In the genomic region with DNA sequence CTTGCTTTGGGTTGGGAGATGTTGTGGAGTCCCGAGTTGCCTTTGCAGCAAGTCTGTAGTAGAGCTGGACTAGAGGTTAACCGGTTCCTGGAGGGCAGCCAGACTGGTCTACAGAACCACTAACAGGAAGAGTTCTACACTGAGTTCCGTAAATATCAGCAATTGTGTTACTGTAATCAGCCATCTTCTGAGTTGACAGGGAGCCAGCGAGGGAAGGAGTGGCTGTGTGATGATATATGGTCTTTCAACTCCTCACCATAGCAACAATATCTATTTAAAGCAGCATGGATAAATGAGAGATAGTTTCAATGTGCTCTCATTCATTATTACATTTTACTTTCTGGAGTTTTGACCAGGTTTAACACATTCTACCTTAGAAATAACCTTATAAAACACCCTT, we compare ENCODE assay signal across 25 mouse cellular contexts.
DNase-seq lines count a peak whose midpoint lies in the region; ATAC-seq and TF ChIP-seq lines count a peak whose summit lies in the region.
"Had no signal": no experiment of that assay in that cellular context is flagged by ENCODE, and none has a peak within 500 bp of the region (broad histone marks: within the 10 kb centered on the region; RNA-seq: fewer than 3 reads in every experiment).

No protein-coding gene starts in this region.

- 64% methylated on average over 4 of the region's 4 CpGs for WGBS in lung, embryonic 14.5 days
- WGBS in hindbrain, embryonic 16.5 days: 75% methylated on average over 4 of the region's 4 CpGs

- H3K4me3 ChIP-seq in lung, embryonic 14.5 days (ENCODE audit: low read depth, low read length): no peak overlapping the region
- H3K4me3 ChIP-seq in hindbrain, embryonic 16.5 days (ENCODE audit: low read length): no peak overlapping the region
- H3K4me3 ChIP-seq: forebrain, embryonic 12.5 days; heart, embryonic 13.5 days; hindbrain, embryonic 15.5 days; limb, embryonic 13.5 days; midbrain, embryonic 15.5 days; myocyte had no signal

- H3K4me1 ChIP-seq in lung, embryonic 14.5 days (ENCODE audit: insufficient read depth): no peaks in the 10 kb centered on the region
- no peaks in the 10 kb centered on the region for H3K4me1 ChIP-seq in hindbrain, embryonic 16.5 days (ENCODE audit: control insufficient read depth, insufficient read depth, low read depth, low read length)
- H3K4me1 ChIP-seq: forebrain, embryonic 12.5 days; heart, embryonic 13.5 days; hindbrain, embryonic 15.5 days; limb, embryonic 13.5 days; midbrain, embryonic 15.5 days had no signal

- H3K27me3 ChIP-seq in lung, embryonic 14.5 days (ENCODE audit: insufficient read depth, low read length): no peaks in the 10 kb centered on the region
- no peaks in the 10 kb centered on the region for H3K27me3 ChIP-seq in hindbrain, embryonic 16.5 days (replicated peaks; ENCODE audit: control insufficient read depth, insufficient read depth, low read length)
- H3K27me3 ChIP-seq: forebrain, embryonic 12.5 days; heart, embryonic 13.5 days; hindbrain, embryonic 15.5 days; limb, embryonic 13.5 days; midbrain, embryonic 15.5 days had no signal

- no peaks in the 10 kb centered on the region for H3K36me3 ChIP-seq in lung, embryonic 14.5 days (ENCODE audit: insufficient read depth)
- no peaks in the 10 kb centered on the region for H3K36me3 ChIP-seq in hindbrain, embryonic 16.5 days (ENCODE audit: control insufficient read depth, insufficient read depth, low read length)
- H3K36me3 ChIP-seq: forebrain, embryonic 12.5 days; heart, embryonic 13.5 days; hindbrain, embryonic 15.5 days; limb, embryonic 13.5 days; midbrain, embryonic 15.5 days had no signal

- H3K27ac ChIP-seq in lung, embryonic 14.5 days (ENCODE audit: low read depth): no peak overlapping the region
- no peak overlapping the region for H3K27ac ChIP-seq in hindbrain, embryonic 16.5 days (ENCODE audit: low read depth, low read length)
- H3K27ac ChIP-seq: forebrain, embryonic 12.5 days; heart, embryonic 13.5 days; hindbrain, embryonic 15.5 days; limb, embryonic 13.5 days; liver, embryonic 14.5 days; midbrain, embryonic 15.5 days had no signal

- no peak overlapping the region for H3K4me2 ChIP-seq in lung, embryonic 14.5 days
- no peak overlapping the region for H3K4me2 ChIP-seq in hindbrain, embryonic 16.5 days (ENCODE audit: low read length)
- H3K4me2 ChIP-seq: forebrain, embryonic 12.5 days; heart, embryonic 13.5 days; hindbrain, embryonic 15.5 days; limb, embryonic 13.5 days; midbrain, embryonic 15.5 days had no signal

- H3K9ac ChIP-seq in lung, embryonic 14.5 days: no peak overlapping the region
- no peak overlapping the region for H3K9ac ChIP-seq in hindbrain, embryonic 16.5 days (ENCODE audit: low read depth, low read length)
- H3K9ac ChIP-seq: forebrain, embryonic 12.5 days; heart, embryonic 13.5 days; hindbrain, embryonic 15.5 days; limb, embryonic 13.5 days; liver, embryonic 14.5 days; midbrain, embryonic 15.5 days had no signal

- ATAC-seq in erythroblast, adult 5-6 weeks (replicated peaks; ENCODE audit: low FRiP score, poor library complexity, severe bottlenecking): peak; percentile 77
- no peak for ATAC-seq in lung, embryonic 14.5 days (ENCODE audit: insufficient read depth)
- peak; percentile 97 for ATAC-seq in megakaryocyte-erythroid progenitor cell, adult 5-6 weeks (replicated peaks; ENCODE audit: low FRiP score, low TSS enrichment, poor library complexity, severe bottlenecking)
- ATAC-seq in hindbrain, embryonic 16.5 days: no peak
- ATAC-seq: activated CD4-positive, CD25-positive, alpha-beta regulatory T cell, adult 4 months; intestine, embryonic 16.5 days; midbrain, embryonic 15.5 days had no signal

- H3K9me3 ChIP-seq in lung, embryonic 14.5 days (ENCODE audit: low read depth, low read length): no peaks in the 10 kb centered on the region
- no peaks in the 10 kb centered on the region for H3K9me3 ChIP-seq in hindbrain, embryonic 16.5 days (ENCODE audit: control insufficient read depth, low read length)
- H3K9me3 ChIP-seq: forebrain, embryonic 12.5 days; heart, embryonic 13.5 days; hindbrain, embryonic 15.5 days; limb, embryonic 13.5 days; midbrain, embryonic 15.5 days had no signal

- peak; percentile 4 for DNase-seq in ovary, adult 18-20 months (ENCODE audit: low spot score)
- DNase-seq in ovary, postnatal 10 days (ENCODE audit: low spot score): no peak
- DNase-seq in lung, embryonic 14.5 days: peak; percentile 11
- no peak for DNase-seq in cerebellum, adult 9-11 months
- DNase-seq: adrenal gland, postnatal 14 days; cerebellum, postnatal 14 days; gastrocnemius, postnatal 10 days; heart, adult 11 months; heart, postnatal 36 days; layer of hippocampus, adult 9-11 months; retina, postnatal 1 day; spleen, adult 18-20 months; thymus, postnatal 36 days had no signal

- TF ChIP-seq CTCF in lung, embryonic 14.5 days (IDR thresholded peaks at IDR 0.05; ENCODE audit: low read depth): no peak

Comparison
In these comparisons a context has a peak if more than half of its experiments do, and no peak if none do; other contexts are left out.
1. DNase-seq: peak in ovary, adult 18-20 months (single experiment) and lung, embryonic 14.5 days (single experiment); none in ovary, postnatal 10 days (single experiment) and cerebellum, adult 9-11 months (single experiment).
2. ATAC-seq: peak in erythroblast, adult 5-6 weeks (single experiment) and megakaryocyte-erythroid progenitor cell, adult 5-6 weeks (single experiment); none in lung, embryonic 14.5 days (single experiment) and hindbrain, embryonic 16.5 days (single experiment).